Mouse (Mus musculus) brain, embryonic 14.5 days (tissue): Measurements from ENCODE around the gene Spred2. TPM values are rescaled to one million over a fixed set of nuclear protein-coding genes. Genes with fewer than 3 reads are reported as not detected.

ENCODE experiments used
- DNase-seq: peaks from one replicate; pipeline ENCODE4 v3.0.0-alpha.2; 2011; ENCODE audit warnings: low read depth
- CTCF ChIP-seq: fragments of 200-500 bp; IDR thresholded peaks from 2 replicates; pipeline ENCODE4 v1.5.1; 2012; ENCODE audit warnings: inconsistent platforms, mild to moderate bottlenecking, moderate library complexity, borderline replicate concordance; ENCODE audit not compliant: insufficient read depth, insufficient read length; ENCODE audit errors: extremely low read depth
- POLR2A ChIP-seq: fragments of 200-500 bp; IDR thresholded peaks from 2 replicates; pipeline ENCODE4 v1.6.1; 2012; ENCODE audit warnings: mild to moderate bottlenecking, inconsistent platforms, borderline replicate concordance; ENCODE audit not compliant: poor library complexity, insufficient read depth, insufficient read length, severe bottlenecking; ENCODE audit errors: extremely low read depth
- polyA plus RNA-seq: library from polyadenylated mRNA; depleted of rRNA; stranded (reverse); fragments of >200 nt; gene quantifications from 2 replicates; pipeline ENCODE4 v1.2.3, GENCODE M21; 2012

Gene Spred2
- polyA plus RNA-seq, 1 experiment: 22.4 TPM

DNA sequence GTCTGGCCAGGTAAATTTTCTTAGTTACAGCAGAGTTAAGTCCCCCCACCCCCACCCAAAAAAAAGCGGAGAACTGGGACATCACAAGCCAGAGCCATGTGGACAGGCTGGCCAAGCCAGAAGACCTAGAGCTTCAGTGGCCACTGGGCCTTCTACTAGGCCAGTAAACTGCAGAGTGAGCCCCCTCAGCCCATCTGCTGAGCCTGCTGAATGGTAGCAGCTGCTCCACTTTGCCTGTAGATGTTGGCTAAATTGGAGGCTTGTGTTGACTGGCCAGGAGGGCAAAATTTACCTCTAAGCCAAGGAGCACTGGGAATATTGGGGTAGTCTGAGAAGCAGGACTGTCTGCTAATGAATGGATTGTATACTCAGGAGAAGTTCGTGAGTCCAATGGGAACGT is 36.4 kb downstream of the Spred2 start:
- no peak for TF ChIP-seq CTCF
- no peak for TF ChIP-seq POLR2A
- no peak for DNase-seq

DNA sequence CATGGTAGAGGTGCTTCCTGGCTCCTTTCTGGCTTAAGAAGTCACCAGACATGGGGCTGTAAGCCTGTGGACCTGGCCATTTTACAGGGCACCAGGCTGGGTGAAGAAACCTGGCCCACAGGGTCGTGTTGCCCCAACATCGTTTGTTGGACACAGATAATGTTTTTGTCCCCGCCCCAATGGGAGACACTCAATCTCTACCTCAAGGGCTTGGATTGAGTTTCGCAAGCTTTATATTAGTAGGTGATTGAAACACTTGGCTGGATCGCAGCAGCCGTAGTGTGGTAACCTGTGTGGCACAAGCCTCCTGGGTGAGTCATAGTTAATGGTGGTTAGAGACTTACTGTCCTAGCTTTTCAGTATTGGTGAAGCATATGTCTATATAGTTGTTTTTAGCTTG is 36.9 kb downstream of the Spred2 start:
- TF ChIP-seq POLR2A: no peak
- TF ChIP-seq CTCF: no peak
- DNase-seq: no peak

DNA sequence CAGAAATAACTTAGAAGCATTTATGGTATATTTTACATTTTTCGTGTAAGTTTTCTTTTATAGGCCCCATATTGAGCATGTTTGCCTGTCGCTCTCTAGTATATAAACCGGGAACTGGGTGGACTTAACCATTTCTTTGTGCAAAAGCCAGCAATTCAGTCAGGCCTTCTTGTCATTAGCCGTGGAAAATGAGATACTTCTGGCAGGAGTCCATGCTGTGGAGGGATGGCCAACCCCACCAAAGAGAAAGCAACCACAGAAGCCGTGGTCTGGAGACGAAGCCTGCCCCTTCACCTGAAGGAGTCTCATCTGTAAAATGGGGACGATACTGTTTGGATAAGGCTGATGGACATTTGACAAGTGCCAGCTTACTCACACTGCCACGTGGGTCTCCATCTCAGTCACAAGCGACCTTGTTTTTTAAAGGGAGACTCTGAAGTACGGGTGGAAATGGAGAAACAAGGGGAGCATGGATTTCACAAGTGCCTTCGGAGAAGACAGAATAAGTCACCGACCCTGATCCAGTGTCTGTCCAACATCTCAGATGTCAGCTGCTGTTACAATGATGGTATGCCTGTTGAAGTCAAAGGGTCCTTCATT is 37.7 kb downstream of the Spred2 start:
- DNase-seq: no peak
- no peak for TF ChIP-seq CTCF
- no peak for TF ChIP-seq POLR2A

DNA sequence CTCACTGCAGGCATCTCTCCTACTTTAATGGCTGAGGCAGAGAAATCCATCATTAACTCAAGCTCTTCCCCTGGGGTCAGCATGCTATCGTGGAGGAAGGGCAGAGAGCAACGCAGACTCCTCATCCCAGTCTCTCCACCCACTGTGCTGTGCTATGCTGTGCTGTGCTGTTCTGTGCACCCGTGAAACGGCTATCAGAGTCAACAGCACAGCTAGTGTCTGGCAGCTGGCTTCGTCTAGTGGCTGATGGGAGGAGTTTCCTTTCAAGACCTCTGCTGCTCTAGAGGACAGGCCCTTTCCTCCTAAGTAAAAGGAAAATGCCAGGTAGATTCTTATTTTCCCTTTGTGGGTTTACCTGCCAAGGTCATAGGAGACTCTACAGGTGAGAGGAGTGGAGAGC is 38.6 kb downstream of the Spred2 start:
- no peak for DNase-seq
- no peak for TF ChIP-seq POLR2A
- no peak for TF ChIP-seq CTCF

DNA sequence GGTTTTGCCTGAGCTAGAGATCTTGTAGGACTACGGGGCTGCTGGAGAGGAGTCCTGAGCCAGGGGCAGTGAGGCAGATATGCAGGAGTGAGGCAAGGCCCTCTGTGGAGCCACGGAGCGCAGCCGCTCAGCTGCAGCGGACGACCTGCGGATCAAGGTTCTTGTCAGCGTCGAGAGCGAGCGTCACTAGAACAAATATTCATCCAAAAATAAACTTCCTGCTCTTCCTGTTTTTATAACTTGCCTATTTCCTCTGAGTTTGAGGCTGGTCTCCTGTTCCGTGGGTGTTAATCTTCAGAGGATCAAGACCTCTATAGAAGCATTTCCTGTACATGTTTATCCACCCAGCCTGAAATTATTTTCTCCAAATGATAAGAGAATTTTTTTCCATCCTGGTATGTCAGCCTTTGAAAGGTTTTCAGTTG is 39.6 kb downstream of the Spred2 start:
- DNase-seq: no peak
- TF ChIP-seq POLR2A (no peak), CTCF (no peak)

DNA sequence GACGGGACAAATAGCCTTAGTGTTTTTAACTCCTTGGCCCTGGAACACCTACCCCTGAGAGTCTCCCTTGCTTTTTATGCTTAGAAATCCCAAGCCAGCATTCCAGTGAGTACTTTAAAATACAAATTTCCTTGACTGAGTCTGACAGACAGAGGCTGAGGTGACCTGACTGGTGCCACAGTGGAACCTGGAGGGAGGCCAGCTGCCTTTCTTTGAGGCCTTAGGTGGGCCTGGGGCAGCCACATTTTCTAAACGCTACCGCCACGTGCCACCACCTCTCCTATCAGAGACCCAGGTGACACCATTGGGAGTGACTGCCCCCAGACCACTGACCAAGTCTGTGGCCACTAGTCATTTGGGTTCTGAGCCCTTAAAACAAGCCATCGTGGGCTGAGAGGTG is 40.2 kb downstream of the Spred2 start:
- no peak for DNase-seq
- TF ChIP-seq CTCF (no peak), POLR2A (no peak)

DNA sequence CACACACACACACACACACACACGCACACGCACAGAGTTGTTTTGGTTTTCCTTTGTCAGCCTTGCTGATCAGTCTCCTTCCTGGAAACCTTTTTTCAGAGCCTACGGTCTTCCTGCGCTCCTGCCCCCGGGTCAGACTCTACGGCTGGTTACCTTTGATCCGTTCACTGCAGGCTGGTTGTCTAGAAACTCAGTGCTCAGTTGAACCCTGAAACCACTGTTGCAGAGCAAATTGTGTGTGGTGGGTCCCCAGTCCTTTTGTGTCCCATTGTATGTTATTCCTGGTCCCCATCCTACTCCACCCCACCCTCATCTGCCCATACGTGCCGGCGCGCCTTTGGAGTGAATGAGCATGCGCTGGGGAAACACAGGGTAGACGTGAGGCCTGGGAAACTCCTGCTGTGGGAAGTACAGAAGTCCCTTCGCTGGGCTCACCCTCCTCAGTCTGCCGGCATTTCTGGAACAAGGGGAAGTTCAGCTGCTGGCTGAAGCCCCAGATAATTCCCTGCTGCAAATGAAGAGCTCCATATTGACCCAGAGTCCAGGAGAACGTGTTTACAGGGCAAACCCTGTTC is 40.9 kb downstream of the Spred2 start:
- TF ChIP-seq POLR2A: no peak
- no peak for TF ChIP-seq CTCF
- no peak for DNase-seq

DNA sequence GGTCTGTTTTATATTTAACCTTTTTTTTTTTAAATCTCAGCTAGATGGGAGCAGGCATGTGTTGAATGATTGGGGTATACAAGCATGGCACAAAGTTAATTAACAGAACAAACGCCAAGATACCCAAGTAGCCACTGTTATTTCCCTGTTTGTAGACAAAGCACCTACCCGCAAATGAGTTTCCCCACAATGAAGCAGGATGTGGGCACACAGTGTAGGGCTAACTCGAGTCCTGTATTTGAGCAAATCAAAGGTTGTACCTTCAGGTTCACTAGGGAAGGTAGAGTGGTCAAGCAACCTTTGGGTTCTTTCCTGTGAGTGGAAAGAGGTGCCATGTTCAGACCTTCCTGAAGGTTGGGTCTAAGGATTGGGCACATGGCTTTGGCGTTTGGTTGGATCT is 41.5 kb downstream of the Spred2 start:
- DNase-seq: no peak
- no peak for TF ChIP-seq POLR2A

DNA sequence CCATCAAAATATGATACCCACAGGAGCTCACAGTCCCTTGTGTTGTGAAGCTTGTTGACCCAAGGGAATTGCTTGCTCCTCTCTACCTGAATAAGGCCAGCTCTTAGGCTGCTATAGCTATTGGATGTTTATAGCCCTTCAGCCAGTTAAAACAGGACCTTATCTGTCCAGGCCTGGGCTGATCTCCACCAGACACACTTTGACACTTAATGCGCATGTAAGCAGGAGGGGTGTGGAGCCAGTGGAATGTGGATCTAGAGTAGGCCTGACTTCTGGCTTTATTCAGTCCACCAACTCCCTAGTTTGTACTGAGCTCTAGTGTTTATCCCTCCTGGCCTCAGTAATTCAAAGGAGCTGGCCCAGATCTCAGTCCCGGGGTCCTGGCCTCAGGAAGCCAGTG is 42.1 kb downstream of the Spred2 start:
- DNase-seq: no peak
- no peak for TF ChIP-seq POLR2A
- no peak for TF ChIP-seq CTCF

DNA sequence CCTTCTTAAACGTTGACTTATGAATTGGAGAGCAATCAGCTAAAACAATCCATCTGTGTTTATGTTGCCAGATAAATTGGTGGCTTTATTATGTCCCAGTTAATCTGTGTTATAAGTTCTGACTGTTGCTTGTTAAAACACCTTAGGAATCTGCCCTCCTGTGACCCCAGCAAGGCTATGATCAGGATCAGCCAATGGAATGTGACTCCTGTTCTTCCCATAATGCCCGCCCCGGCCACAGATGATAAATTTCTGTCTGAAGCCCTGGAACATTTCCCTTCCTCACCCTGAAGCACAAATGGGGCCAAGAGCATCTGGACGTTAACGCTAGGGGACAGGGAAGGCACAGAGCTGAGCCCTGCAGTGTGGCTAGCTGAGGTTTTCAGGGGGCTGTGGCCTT is 45.4 kb downstream of the Spred2 start:
- TF ChIP-seq CTCF: no peak
- TF ChIP-seq POLR2A: no peak
- DNase-seq: no peak

DNA sequence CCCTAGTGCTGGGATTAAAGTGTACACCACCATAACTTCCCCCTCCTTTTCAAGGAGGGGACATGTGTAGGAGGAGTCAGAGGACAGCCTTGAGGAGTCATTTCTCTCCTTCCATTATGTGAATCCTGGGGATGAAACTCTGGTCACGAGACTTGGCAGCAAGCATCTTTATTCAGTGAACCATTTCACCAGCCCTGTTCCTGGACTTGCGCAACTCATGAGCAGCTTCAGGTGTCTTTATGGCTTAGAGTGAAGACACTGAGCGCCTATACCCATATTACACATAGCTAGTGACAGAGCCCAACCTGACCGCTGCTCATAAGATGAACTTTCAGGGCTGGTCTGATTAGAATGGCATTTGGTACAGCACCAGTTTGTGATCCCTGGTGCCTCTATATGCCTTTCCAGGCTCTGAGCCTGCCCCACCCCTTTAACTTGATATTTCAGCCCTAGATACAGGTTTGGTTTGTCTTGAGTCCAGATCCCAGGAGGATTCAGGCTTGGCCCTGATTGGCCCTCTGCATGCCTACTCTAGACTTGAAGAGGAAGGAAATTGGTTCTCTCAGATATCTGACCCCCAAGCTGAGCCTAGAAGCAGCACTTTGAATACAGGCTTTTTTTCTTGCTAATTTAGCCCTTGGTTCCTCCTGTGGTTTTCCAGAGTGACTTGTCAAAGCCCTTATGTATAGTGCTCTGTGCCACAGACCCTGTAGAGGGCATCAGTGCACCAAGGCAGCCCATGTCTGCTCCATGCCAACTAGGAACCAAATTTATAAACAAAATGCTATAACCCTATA is 48.0 kb downstream of the Spred2 start:
- TF ChIP-seq POLR2A: no peak
- TF ChIP-seq CTCF: peak; percentile 28; the same call in 1 of the 2 replicates
- peak; percentile 40 for DNase-seq

DNA sequence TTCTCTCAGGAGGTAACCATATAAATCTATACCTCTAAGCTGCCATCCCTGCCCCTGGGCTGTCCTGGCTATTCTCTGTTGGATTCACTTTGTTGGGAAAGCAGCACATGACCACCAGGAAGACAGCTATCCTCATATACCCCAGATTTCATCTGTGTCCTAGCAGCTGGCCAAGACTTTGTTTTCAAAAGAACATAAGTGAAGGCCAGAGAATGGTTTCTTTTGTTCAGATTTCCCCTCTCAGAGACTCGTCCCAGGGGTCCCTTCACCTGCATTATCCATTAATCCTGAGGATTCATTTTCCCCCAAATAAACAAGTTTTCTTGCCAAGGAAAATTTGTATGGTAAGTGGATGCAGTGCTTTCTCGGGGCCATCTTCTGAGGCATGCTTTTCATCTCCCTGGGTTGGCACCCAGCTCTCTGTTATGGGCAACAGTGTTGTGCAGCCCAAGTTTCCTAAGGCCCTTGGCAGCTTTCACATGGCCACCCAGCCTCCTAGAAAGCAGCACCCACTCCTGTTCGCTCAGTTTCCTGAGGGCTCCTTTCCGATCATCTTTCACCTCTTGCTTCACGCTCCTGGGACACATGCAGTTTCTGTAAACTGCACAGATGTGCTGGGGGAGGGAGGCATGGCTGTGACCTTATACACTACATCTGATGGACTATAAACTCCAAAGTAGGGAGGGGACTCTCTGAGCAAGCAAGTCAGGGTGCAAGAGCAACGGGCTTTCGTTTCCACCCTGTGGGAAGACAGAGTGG is 49.0 kb downstream of the Spred2 start:
- DNase-seq: no peak
- no peak for TF ChIP-seq POLR2A
- no peak for TF ChIP-seq CTCF

DNA sequence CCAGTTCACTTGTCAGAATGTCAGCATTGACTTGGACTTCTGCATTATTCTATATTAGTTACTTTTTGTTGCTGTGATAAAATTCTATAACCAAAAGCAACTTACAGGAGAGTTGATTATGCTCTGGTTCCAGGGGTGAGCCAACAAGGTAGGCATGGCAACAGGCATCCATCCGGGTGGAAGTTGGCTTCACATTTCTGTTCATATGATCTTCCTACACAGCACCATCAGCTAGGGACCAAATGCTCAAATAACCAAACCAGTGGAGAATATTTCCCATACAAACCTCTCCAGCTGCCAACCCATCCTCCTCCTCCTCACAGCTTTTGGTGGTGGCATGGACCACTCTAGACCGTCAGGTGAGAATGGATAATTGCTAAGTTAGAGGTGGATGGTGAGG is 51.9 kb downstream of the Spred2 start:
- TF ChIP-seq CTCF (no peak), POLR2A (no peak)
- no peak for DNase-seq
